Mouse (Mus musculus) olfactory bulb, adult 2 months (tissue): ENCODE results near the gene Tubgcp3.

Source experiments
- CTCF ChIP-seq: fragments of 200-500 bp; IDR thresholded peaks from 2 replicates; pipeline ENCODE4 v1.5.1; 2012; ENCODE audit warnings: low read depth, mild to moderate bottlenecking, low read length, moderate library complexity; ENCODE audit not compliant: insufficient read depth
- POLR2A ChIP-seq: fragments of 200-500 bp; IDR thresholded peaks from 2 replicates; pipeline ENCODE4 v1.6.1; 2012; ENCODE audit warnings: mild to moderate bottlenecking, low read depth, low read length, moderate library complexity; ENCODE audit not compliant: insufficient read depth

DNA sequence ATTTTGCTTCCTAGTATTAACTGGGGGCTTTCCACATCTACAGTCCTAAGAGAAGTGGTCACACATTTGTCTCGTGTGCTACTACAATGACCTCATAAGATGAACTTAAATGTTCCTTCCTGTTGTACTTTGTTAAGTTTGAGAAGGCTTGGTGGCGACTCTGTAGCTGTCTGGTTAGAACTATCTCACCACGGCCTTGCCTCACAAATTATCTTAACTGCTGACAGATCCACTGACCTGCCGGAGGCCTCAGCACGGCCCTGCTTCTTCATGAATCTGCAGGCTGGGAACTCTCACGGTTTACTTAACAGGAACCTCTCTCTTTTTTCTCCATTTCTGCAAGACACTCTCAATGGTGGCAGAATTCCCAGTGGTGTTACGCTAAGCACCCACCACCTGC, 27.2 kb downstream of the Tubgcp3 start:
- TF ChIP-seq CTCF (no peak), POLR2A (no peak)
